Mouse (Mus musculus) MEL (cell line): ENCODE data around the gene Rtca.

Experiments
- GATA1 ChIP-seq: IDR thresholded peaks from 2 replicates; pipeline ENCODE4 v1.6.1; 2011; ENCODE audit warnings: low read depth, low read length, improper control_type of control experiment
- TBP ChIP-seq: IDR thresholded peaks from 2 replicates; pipeline ENCODE4 v1.8.0; 2011; ENCODE audit warnings: low read depth, low read length, improper control_type of control experiment

DNA sequence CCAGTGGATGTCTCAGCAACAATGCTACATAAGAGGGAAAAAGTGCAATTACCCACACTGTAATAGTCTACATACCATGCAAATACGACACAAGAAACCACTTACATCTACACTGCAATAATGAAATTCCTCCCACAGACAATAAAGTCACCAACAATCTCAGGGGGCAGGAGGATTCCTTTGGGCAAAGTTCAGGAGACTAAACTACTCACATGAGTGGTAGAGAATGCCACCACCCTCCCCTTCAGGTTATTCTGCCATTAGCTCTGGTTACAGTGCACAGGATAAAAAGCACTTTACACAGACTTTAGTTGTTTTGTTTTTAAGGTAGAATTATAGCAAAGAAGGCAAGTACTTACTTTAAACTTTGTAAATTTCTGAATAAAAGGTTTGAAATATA, 12.3 kb downstream of the Rtca start:
- TF ChIP-seq GATA1 (no peak), TBP (no peak)
